Mouse (Mus musculus) cerebellum, postnatal 4 days (tissue): ENCODE results near the gene Supt4a.
A peak's percentile ranks its signal among the peaks of the same experiment; 100 is the strongest.

Source experiments
- DNase-seq, 2 experiments: peaks; one replicate each; pipeline ENCODE4 v3.0.0; 2022; ENCODE audit warnings: low spot score in 2 of 2, mixed read lengths in 1 of 2

Gene Supt4a

GRCm38 (mm10) chr11:87725515-87725914 lies 11.8 kb upstream of the Supt4a start:
- no peak for DNase-seq

DNA sequence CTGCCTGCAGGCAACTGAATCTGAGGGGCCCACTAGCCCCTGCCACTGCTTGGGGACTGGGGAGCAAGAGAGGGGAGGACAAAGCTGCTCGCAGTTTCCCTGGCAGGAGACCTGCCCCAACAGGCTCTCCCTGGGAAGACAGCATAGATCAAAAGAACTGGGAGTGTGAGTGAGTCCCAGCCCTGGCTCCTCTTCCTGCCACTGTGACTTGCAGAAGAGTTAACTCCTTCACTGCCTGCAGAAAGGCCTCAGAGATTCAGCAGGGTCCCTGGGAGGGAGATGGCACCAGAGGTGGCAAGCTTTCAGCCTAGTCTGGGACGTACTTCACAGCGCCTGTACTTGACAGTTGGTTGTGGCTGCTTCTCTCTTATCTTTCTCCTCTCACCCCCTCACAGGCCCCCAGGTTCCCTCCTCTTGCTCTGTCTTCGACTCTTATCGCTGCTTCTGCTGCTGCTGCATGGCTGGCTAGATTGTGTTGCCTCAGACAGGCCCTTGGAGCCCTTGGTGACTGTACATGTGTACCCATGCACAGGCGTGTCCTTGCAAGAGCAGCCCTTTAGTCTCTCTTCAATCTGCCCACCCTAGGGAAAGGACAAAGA lies 11.3 kb upstream of the Supt4a start:
- no peak for DNase-seq

DNA sequence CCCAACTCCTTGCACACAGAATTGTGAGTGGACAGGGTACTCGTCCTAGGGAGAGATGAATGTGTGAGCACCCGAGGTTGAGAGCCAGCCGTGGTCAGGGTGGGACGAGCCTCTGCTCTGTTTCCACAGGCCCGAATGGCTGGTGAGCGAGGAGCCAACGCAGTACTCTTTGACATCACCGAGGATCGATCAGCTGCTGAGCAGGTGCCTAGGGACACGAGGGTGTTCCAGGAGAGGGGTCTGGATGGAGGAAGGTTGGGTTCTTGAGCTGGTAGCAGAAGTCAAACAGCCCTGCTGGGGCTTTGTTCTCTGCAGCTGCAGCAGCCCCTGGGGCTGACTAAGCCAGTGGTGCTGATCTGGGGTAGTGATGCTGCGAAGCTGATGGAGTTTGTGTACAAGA lies 10.3 kb upstream of the Supt4a start:
- no peak for DNase-seq

- DNase-seq: no peak
Measured at GRCm38 (mm10) chr11:87727471-87727870, 9.9 kb upstream of the Supt4a start.

DNA sequence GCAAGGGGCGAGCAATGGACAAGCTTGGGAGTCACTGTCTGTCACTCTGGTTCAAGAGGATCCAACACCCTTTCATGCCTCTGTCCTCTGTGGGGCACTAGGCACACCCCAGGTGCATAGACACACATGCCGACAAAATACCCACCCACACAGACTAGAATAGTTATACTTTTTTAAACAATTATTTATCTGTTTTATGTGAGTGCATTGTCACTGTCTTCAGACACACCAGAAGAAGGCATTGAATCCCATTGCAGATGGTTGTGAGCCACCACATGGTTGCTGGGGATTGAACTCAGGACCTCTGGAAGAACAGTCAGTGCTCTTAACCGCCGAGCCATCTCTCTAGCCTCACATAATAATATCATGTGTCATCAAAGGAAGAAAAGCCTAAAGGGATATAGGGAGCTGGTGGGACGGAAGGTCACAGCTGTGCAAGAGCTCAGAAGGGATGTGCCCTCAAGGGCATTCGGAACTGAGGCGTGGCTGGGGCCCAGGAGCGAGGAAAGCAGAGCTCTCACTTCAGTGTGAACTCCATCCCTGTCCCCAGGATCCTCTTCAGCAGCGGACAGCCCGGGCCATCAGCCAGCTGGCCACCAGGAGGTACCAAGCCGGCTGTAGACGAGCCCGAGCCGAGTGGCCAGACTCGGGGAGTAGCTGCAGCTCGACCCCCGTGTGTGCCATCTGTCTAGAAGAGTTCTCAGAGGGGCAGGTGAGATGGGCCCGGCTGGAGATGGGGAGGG lies 8.3 kb upstream of the Supt4a start:
- no peak for DNase-seq

GRCm38 (mm10) chr11:87729593-87730185 lies 7.7 kb upstream of the Supt4a start:
- no peak for DNase-seq

- no peak for DNase-seq
Measured at GRCm38 (mm10) chr11:87730652-87731310, 6.6 kb upstream of the Supt4a start.

DNA sequence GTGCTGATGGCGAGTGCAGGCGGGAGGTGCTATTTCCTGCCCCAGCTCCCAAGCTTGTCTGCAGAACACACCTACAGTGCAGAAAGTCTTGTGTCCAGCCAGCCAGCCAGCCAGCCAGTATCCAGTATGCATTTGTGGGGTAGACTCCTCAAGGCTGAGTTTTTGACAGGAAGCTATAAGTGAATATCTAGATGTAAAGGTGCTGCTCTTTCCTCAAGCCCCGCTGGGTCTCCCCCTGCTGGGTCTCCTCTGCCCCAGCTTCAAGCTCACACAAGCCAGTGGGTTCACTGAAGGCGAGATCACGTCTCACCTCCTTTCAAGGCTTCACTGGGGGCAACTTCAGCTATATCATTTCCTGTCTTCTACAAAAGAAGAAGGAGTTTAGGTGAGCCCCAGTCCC lies 3.0 kb upstream of the Supt4a start:
- DNase-seq: no peak

- DNase-seq: no peak
Measured at GRCm38 (mm10) chr11:87735691-87736090, 1.7 kb upstream of the Supt4a start.

DNA sequence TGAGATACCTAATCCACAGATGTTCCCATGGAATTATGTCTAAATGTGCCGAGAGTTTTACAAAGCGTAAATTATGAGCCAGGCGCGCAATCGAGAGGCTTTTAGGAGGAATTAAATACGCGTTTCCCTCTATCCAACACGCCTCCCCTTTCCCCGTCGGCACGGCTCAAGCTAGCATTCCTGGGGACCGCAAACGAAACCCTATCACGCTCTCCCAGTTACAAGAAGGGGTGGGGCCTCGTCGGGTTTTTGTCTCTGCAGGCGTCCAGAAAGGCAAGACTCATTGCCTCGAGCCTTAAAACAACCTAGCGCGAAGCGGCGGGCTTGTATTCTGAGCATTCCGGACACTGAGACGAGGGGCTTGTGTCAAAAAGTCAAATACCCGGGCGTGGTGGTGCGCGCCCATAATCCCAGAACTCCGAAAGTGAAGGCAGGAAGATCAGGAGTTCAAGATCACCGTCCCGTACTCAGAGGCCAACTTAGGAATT lies 661 bp upstream of the Supt4a start:
- peak in 1 of 2 experiments; percentile 28 for DNase-seq

- no peak for DNase-seq
Measured at GRCm38 (mm10) chr11:87743691-87744090, 6.3 kb downstream of the Supt4a start.

DNA sequence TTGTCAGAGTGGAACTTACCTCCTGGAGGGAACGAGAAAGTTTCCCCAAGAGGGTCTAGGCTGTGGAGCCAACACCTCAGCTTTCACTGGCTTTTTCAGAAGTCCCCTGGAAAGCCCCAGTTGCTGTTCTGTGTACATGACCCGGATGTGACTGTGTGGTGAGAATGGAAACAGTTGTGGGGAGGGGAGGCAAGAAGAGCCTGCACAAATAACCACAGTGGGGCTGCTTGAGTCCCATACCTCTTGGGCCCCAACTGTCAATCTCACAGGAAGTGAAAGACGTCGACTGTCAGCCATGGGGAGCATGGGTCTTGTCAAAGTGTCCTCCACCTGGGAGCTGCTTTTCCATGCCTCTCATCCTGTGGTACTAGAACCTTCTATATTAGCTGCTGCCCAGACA lies 7.6 kb downstream of the Supt4a start:
- DNase-seq: no peak

GRCm38 (mm10) chr11:87745632-87746555 lies 8.5 kb downstream of the Supt4a start:
- DNase-seq: no peak

DNA sequence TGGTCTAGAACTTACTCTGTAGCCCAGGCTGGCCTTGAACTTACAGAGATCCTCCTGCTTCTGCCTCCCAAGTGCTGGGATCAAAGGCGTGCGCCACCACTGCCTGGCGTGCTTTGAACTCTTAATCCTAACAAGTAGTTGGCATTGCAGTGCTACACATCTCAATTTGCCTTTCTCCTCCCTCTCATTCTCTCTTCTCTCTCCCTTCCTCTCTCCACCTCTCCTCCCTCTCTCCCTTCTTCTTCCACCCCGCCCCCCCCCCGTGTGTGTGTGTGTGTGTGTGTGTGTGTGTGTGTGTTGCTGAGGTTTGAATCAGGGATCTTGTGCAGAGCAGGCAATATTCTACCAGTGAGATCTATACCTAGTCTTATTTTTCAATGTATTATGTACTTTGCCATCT lies 10.0 kb downstream of the Supt4a start:
- DNase-seq: no peak

GRCm38 (mm10) chr11:87747716-87748115 lies 10.4 kb downstream of the Supt4a start:
- no peak for DNase-seq

- no peak for DNase-seq
Measured at GRCm38 (mm10) chr11:87748132-87749119, 11.1 kb downstream of the Supt4a start.

DNA sequence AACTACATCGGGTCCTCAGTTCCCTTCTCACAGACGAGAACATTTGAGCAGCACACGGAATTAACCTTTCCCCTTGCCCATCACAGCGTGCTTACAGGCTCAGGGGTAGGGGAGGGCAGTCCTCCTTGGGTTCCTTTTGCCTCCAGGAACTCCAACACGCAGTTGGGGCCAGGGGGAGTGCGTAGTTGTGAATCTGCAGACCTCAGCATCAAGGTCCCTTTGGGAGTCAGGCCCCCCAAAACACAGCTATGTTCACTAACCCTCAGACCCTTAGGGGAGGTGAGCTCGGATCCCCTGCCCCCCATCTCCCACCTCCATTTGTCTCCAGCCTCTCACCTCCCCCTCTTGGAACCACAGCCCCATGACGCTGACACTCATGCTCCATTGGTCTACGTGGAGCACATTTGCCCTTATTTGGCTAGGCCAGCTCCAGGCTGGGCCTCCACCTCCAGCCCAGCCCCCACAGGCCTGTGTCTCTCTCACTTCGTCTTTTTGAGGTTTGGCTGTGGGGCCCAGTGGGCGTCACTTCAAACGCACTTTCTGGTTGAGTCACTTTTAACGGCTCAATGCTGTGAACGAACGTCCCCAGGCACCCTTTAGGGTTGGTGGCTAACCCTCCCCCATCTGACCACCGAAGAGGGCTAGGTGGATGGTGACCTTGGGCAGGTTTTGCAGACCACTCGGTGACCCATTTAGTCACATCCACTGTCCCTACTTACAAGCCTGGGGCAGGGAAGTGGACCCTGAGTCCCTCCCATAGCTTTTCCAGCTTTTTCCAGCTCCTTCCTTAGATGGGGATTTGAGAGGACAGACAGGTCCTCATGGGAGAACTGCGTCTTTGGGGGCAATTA lies 12.1 kb downstream of the Supt4a start:
- DNase-seq: no peak

GRCm38 (mm10) chr11:87750043-87750421 lies 12.7 kb downstream of the Supt4a start:
- DNase-seq: no peak

GRCm38 (mm10) chr11:87750521-87750920 lies 13.2 kb downstream of the Supt4a start:
- DNase-seq: no peak
